Mouse (Mus musculus) cerebellum, postnatal 4 days (tissue): ENCODE measurements around the gene Npsr1.

Source experiments
- DNase-seq, 2 experiments: peaks; one replicate each; pipeline ENCODE4 v3.0.0; 2022; ENCODE audit warnings: low spot score in 2 of 2, mixed read lengths in 1 of 2

The Npsr1 gene

GRCm38 (mm10) chr9:24097696-24098095 is at the start of gene Npsr1:
Npsr1 (plus strand) TSS chr9:24097996.
- DNase-seq: no peak

- no peak for DNase-seq
Observed at GRCm38 (mm10) chr9:24051538-24051937, 46.3 kb upstream of the Npsr1 start.

GRCm38 (mm10) chr9:24063251-24063650 is 34.5 kb upstream of the Npsr1 start:
- no peak for DNase-seq

GRCm38 (mm10) chr9:24071664-24072063 is 26.1 kb upstream of the Npsr1 start:
- no peak for DNase-seq

- DNase-seq: no peak
Observed at GRCm38 (mm10) chr9:24077596-24077995, 20.2 kb upstream of the Npsr1 start.

GRCm38 (mm10) chr9:24091875-24092274 is 5.9 kb upstream of the Npsr1 start:
- DNase-seq: no peak

- no peak for DNase-seq
Observed at GRCm38 (mm10) chr9:24098526-24098925, 730 bp downstream of the Npsr1 start.

- peak in 1 of 2 experiments; percentile 46 for DNase-seq
Observed at GRCm38 (mm10) chr9:24099631-24100030, 1.8 kb downstream of the Npsr1 start.

GRCm38 (mm10) chr9:24119423-24119822 is 21.6 kb downstream of the Npsr1 start:
- peak in 1 of 2 experiments; percentile 39 for DNase-seq

GRCm38 (mm10) chr9:24133142-24133541 is 35.3 kb downstream of the Npsr1 start:
- DNase-seq: no peak

GRCm38 (mm10) chr9:24136354-24136753 is 38.6 kb downstream of the Npsr1 start:
- no peak for DNase-seq

GRCm38 (mm10) chr9:24144341-24144740 is 46.5 kb downstream of the Npsr1 start:
- no peak for DNase-seq

GRCm38 (mm10) chr9:24157208-24157607 is 59.4 kb downstream of the Npsr1 start:
- DNase-seq: no peak

GRCm38 (mm10) chr9:24160409-24160808 is 62.6 kb downstream of the Npsr1 start:
- no peak for DNase-seq

GRCm38 (mm10) chr9:24168501-24168900 is 70.7 kb downstream of the Npsr1 start:
- DNase-seq: no peak

GRCm38 (mm10) chr9:24170728-24171127 is 72.9 kb downstream of the Npsr1 start:
- DNase-seq: no peak

GRCm38 (mm10) chr9:24178744-24179143 is 80.9 kb downstream of the Npsr1 start:
- no peak for DNase-seq

GRCm38 (mm10) chr9:24180926-24181325 is 83.1 kb downstream of the Npsr1 start:
- DNase-seq: no peak

GRCm38 (mm10) chr9:24186289-24186688 is 88.5 kb downstream of the Npsr1 start:
- DNase-seq: no peak

- DNase-seq: peak in 1 of 2 experiments; percentile 30
Observed at GRCm38 (mm10) chr9:24189511-24190260, 91.9 kb downstream of the Npsr1 start.

GRCm38 (mm10) chr9:24190261-24190588 is 92.4 kb downstream of the Npsr1 start:
- no peak for DNase-seq

- no peak for DNase-seq
Observed at GRCm38 (mm10) chr9:24198254-24198653, 100.5 kb downstream of the Npsr1 start.

GRCm38 (mm10) chr9:24211636-24212035 is 113.8 kb downstream of the Npsr1 start:
- no peak for DNase-seq

- DNase-seq: no peak
Observed at GRCm38 (mm10) chr9:24217721-24218120, 119.9 kb downstream of the Npsr1 start.
